In genomic region chr10:41809771-41810563, GRCm38 (mm10) we compare ENCODE assay signal across 7 mouse cellular contexts. TPM values are rescaled to one million over a fixed set of nuclear protein-coding genes. Genes with fewer than 3 reads are reported as not detected.
DNase-seq lines count a peak whose midpoint lies in the region; ATAC-seq lines count a peak whose summit lies in the region.

Gene Cep57l1, minus strand, starts transcription at chr10:41809871.
Gene Sesn1, plus strand, starts transcription at chr10:41809935.

- H3K36me3 ChIP-seq in embryonic facial prominence, embryonic 10.5 days (replicated peaks): no peaks in the 10 kb centered on the region
- no peaks in the 10 kb centered on the region for H3K36me3 ChIP-seq in limb, embryonic 10.5 days
- H3K36me3 ChIP-seq in midbrain, embryonic 13.5 days: no peaks in the 10 kb centered on the region

- ATAC-seq in granulocyte monocyte progenitor cell, adult 5-6 weeks (replicated peaks; ENCODE audit: poor library complexity, severe bottlenecking): peak; percentile 78
- ATAC-seq in midbrain, embryonic 13.5 days: peak; percentile 96

- peak within 1 kb of the TSS; percentile 86 for H3K4me3 ChIP-seq in embryonic facial prominence, embryonic 10.5 days
- H3K4me3 ChIP-seq in limb, embryonic 10.5 days: peak within 1 kb of the TSS; percentile 76
- H3K4me3 ChIP-seq in midbrain, embryonic 13.5 days (replicated peaks): peak within 1 kb of the TSS; percentile 86

- peak within 1 kb of the TSS; percentile 73 for H3K4me2 ChIP-seq in midbrain, embryonic 13.5 days (replicated peaks)

- DNase-seq in adrenal gland, postnatal 10 days: peak; percentile 95
- DNase-seq in embryonic facial prominence, embryonic 10.5 days (ENCODE audit: low spot score): peak; percentile 97
- DNase-seq in kidney, adult 11 months: peak; percentile 92
- peak; percentile 95 for DNase-seq in limb, embryonic 10.5 days (ENCODE audit: low spot score)
- DNase-seq in spleen, adult 12 weeks (ENCODE audit: low spot score): peak; percentile 88

- H3K27ac ChIP-seq in embryonic facial prominence, embryonic 10.5 days (replicated peaks): peak within 1 kb of the TSS; percentile 95
- peak within 1 kb of the TSS; percentile 86 for H3K27ac ChIP-seq in limb, embryonic 10.5 days
- H3K27ac ChIP-seq in midbrain, embryonic 13.5 days: peak within 1 kb of the TSS; percentile 96

- peak within 1 kb of the TSS; percentile 84 for H3K9ac ChIP-seq in midbrain, embryonic 13.5 days (replicated peaks)

- H3K4me1 ChIP-seq in embryonic facial prominence, embryonic 10.5 days: peaks cover 37% of the 10 kb centered on the region
- peaks cover 27% of the 10 kb centered on the region for H3K4me1 ChIP-seq in limb, embryonic 10.5 days
- H3K4me1 ChIP-seq in midbrain, embryonic 13.5 days (replicated peaks): peaks cover 40% of the 10 kb centered on the region

- no peaks in the 10 kb centered on the region for H3K9me3 ChIP-seq in embryonic facial prominence, embryonic 10.5 days
- H3K9me3 ChIP-seq in limb, embryonic 10.5 days (replicated peaks): no peaks in the 10 kb centered on the region
- no peaks in the 10 kb centered on the region for H3K9me3 ChIP-seq in midbrain, embryonic 13.5 days

- no peaks in the 10 kb centered on the region for H3K27me3 ChIP-seq in embryonic facial prominence, embryonic 10.5 days (replicated peaks; ENCODE audit: low read depth, poor library complexity, severe bottlenecking)
- H3K27me3 ChIP-seq in limb, embryonic 10.5 days (ENCODE audit: low read depth, poor library complexity, severe bottlenecking): no peaks in the 10 kb centered on the region
- H3K27me3 ChIP-seq in midbrain, embryonic 13.5 days: no peaks in the 10 kb centered on the region

- under 1% methylated on average over 69 of the region's 69 CpGs for WGBS in embryonic facial prominence, embryonic 10.5 days
- WGBS in limb, embryonic 10.5 days: 1% methylated on average over 68 of the region's 69 CpGs
- WGBS in midbrain, embryonic 13.5 days: under 1% methylated on average over 66 of the region's 69 CpGs

RNA-seq across cellular contexts. Expression of gene Cep57l1, which starts in this region (rescaled TPM):
- 10 to 100 TPM in 1 of 2 experiments, 1 to 10 TPM in 1; 8.8 to 10.2 TPM for total RNA-seq in adrenal gland, postnatal 10 days (2021)
- polyA plus RNA-seq in embryonic facial prominence, embryonic 10.5 days (2016; fragmentation: Nextera tagmentation; extraction: Ambion mirVana): 23.5 and 24.1 TPM in 2 replicates
- 36.0 and 47.6 TPM in 2 replicates for total RNA-seq in granulocyte monocyte progenitor cell, adult 5-6 weeks (2014; fragmentation: Nextera tagmentation)
- 29.2 and 43.4 TPM in 2 replicates for total RNA-seq in granulocyte monocyte progenitor cell, adult 5-6 weeks (2017)
- polyA plus RNA-seq in limb, embryonic 10.5 days (2016; fragmentation: Nextera tagmentation; extraction: Ambion mirVana): 19.6 and 25.9 TPM in 2 replicates
- polyA plus RNA-seq in midbrain, embryonic 13.5 days (2015; fragmentation: Nextera tagmentation; extraction: Ambion mirVana): 16.5 and 21.5 TPM in 2 replicates

RNA-seq across cellular contexts. Expression of gene Sesn1, which starts in this region (rescaled TPM):
- 10 to 100 TPM; 25.4 to 26.4 TPM for total RNA-seq in adrenal gland, postnatal 10 days (2021)
- 18.5 and 23.3 TPM in 2 replicates for polyA plus RNA-seq in embryonic facial prominence, embryonic 10.5 days (2016; fragmentation: Nextera tagmentation; extraction: Ambion mirVana)
- total RNA-seq in granulocyte monocyte progenitor cell, adult 5-6 weeks (2014; fragmentation: Nextera tagmentation): 30.8 and 31.3 TPM in 2 replicates
- total RNA-seq in granulocyte monocyte progenitor cell, adult 5-6 weeks (2017): 21.9 and 24.0 TPM in 2 replicates
- 19.7 and 26.3 TPM in 2 replicates for polyA plus RNA-seq in limb, embryonic 10.5 days (2016; fragmentation: Nextera tagmentation; extraction: Ambion mirVana)
- 28.6 and 28.9 TPM in 2 replicates for polyA plus RNA-seq in midbrain, embryonic 13.5 days (2015; fragmentation: Nextera tagmentation; extraction: Ambion mirVana)

Comparison
In these comparisons a context has a peak if more than half of its experiments do, and no peak if none do; other contexts are left out.
1. Peak in every context shown above with its lines: DNase-seq, ATAC-seq, H3K4me3 ChIP-seq and H3K27ac ChIP-seq.